8 mouse cellular contexts compared by ENCODE assay signal in genomic region chr6:116135971-116136632, GRCm38 (mm10). TPM values are rescaled to one million over a fixed set of nuclear protein-coding genes. Genes with fewer than 3 reads are reported as not detected.
A peak's percentile ranks its signal among the peaks of the same experiment; 100 is the strongest.
DNase-seq lines count a peak whose midpoint lies in the region; TF ChIP-seq lines count a peak whose summit lies in the region.

No protein-coding gene starts in this region.

- H3K27ac ChIP-seq in gastrocnemius, adult 2 months: 0 out of 2 replicates have a peak overlapping the region, but pooled peaks have one; percentile 2

- no peak for DNase-seq in gastrocnemius, adult 2 months
- no peak for DNase-seq in gastrocnemius, postnatal 36 days
- DNase-seq in right cerebral cortex, adult 2 months (ENCODE audit: low spot score in 2 of 2): peak; percentile 44 to 48
- no peak for DNase-seq in right cerebral cortex, postnatal 25 days
- DNase-seq in cerebellum, postnatal 10 days: peak; percentile 42 to 52
- peak; percentile 23 for DNase-seq in layer of hippocampus, adult 9-11 months
- DNase-seq in retina, postnatal 1 day: peak; percentile 32
- DNase-seq in urinary bladder, postnatal 25 days (ENCODE audit: low spot score): no peak

- intact Hi-C loops in gastrocnemius, adult 2 months (cut with DNase I): loop anchor here (5.0 kb wide), 2 partner anchors 234 to 289 kb away; no protein-coding TSS in a partner anchor
- intact Hi-C loops in gastrocnemius, postnatal 36 days (cut with DNase I): loop anchor here (5.0 kb wide), 1 partner anchor 234 kb away; no protein-coding TSS in a partner anchor

- no peak overlapping the region for H3K4me3 ChIP-seq in gastrocnemius, adult 2 months

- TF ChIP-seq CTCF in gastrocnemius, adult 2 months (IDR thresholded peaks at IDR 0.05): peak; percentile 60

RNA-seq across cellular contexts. Expression of gene Tmcc1, which starts 57.2 kb away (rescaled TPM):
- 10 to 100 TPM; 45.9 to 59.9 TPM for total RNA-seq in gastrocnemius, adult 2 months (2021)
- 10 to 100 TPM; 46.3 to 59.5 TPM for total RNA-seq in gastrocnemius, postnatal 36 days (2021)

Comparison
In these comparisons a context has a peak if more than half of its experiments do, and no peak if none do; other contexts are left out.
1. DNase-seq: peak in right cerebral cortex, adult 2 months (2 of 2), cerebellum, postnatal 10 days (2 of 2), layer of hippocampus, adult 9-11 months (single experiment) and retina, postnatal 1 day (single experiment); none in gastrocnemius, adult 2 months (single experiment), gastrocnemius, postnatal 36 days (0 of 2), right cerebral cortex, postnatal 25 days (single experiment) and urinary bladder, postnatal 25 days (single experiment).